Mouse (Mus musculus) lung, adult 2 months (tissue): ENCODE measurements around the gene Tmem9b.

Source experiments
- CTCF ChIP-seq: fragments of 200-500 bp; IDR thresholded peaks from 2 replicates; pipeline ENCODE4 v1.5.1; 2011; ENCODE audit warnings: mild to moderate bottlenecking, low read length, control low read depth; ENCODE audit not compliant: insufficient read depth
- POLR2A ChIP-seq: fragments of 200-500 bp; IDR thresholded peaks from 2 replicates; pipeline ENCODE4 v1.6.1; 2011; ENCODE audit warnings: low read depth, mild to moderate bottlenecking, control low read depth, low read length, borderline replicate concordance; ENCODE audit errors: extremely low read depth

DNA sequence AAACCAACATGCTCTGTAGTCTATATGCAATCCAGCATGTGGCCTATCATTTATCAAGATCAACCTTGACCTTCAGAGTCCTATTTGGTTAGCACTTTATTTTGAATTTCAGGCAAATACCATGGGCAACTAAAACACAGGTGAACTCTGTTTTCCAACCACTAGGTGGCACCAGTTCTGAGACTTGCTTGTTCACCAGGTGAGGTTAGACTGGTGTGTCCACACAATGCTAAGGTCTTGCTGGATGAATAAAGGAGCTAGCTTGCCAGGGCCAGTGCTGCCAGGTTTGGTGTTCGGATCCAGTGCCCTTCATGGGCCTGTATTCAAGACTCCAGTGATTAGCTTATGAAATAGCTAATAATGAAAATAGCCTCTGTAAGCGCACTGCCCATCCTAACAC lies 40.1 kb upstream of the Tmem9b start:
- peak; percentile 30 for TF ChIP-seq CTCF
- TF ChIP-seq POLR2A: no peak
